Mouse (Mus musculus) G1E (cell line): ENCODE measurements around the gene Hpd. TPM values are rescaled to one million over a fixed set of nuclear protein-coding genes. Genes with fewer than 3 reads are reported as not detected.

Experiments used
- ATAC-seq: 2 replicates; pipeline ENCODE4 v1.8.0; 2016; ENCODE audit warnings: mild to moderate bottlenecking; ENCODE audit not compliant: insufficient number of reproducible peaks, poor library complexity, low FRiP score, severe bottlenecking; ENCODE audit errors: extremely low read depth
- DNase-seq: peaks from one replicate; pipeline ENCODE4 v3.0.0; 2012; ENCODE audit warnings: low spot score
- H3K27me3 ChIP-seq: 2 replicates; pipeline ENCODE4 v1.6.1; 2012; ENCODE audit warnings: mild to moderate bottlenecking, low read length, inconsistent platforms; ENCODE audit not compliant: insufficient read depth
- H3K36me3 ChIP-seq: replicated peaks from 2 replicates; pipeline ENCODE3; 2012; ENCODE audit warnings: mild to moderate bottlenecking, inconsistent platforms
- H3K4me1 ChIP-seq: 2 replicates; pipeline ENCODE4 v1.6.1; 2012; ENCODE audit warnings: low read depth, low read length, inconsistent platforms, mixed read lengths; ENCODE audit not compliant: insufficient read depth
- H3K4me3 ChIP-seq: 2 replicates; pipeline ENCODE4 v1.5.1; 2012; ENCODE audit warnings: low read depth, mild to moderate bottlenecking, inconsistent platforms, low read length, moderate library complexity, mixed read lengths
- H3K9me3 ChIP-seq: replicated peaks from 2 replicates; pipeline ENCODE4 v1.6.1; 2012; ENCODE audit warnings: inconsistent platforms
- CTCF ChIP-seq: IDR thresholded peaks from 2 replicates; pipeline ENCODE4 v1.5.1; 2012; ENCODE audit warnings: low read depth, low read length, inconsistent platforms, mixed read lengths
- GATA1 ChIP-seq: IDR thresholded peaks from 2 replicates; pipeline ENCODE4 v1.6.1; 2012; ENCODE audit warnings: borderline replicate concordance, low read length, inconsistent platforms, mixed read lengths
- GATA2 ChIP-seq: IDR thresholded peaks from 2 replicates; pipeline ENCODE4 v1.6.1; 2012; ENCODE audit warnings: low read depth, low read length, inconsistent platforms, borderline replicate concordance
- POLR2AphosphoS5 ChIP-seq: IDR thresholded peaks from 2 replicates; pipeline ENCODE4 v1.6.1; 2012; ENCODE audit warnings: low read depth, low read length, inconsistent platforms; ENCODE audit not compliant: insufficient replicate concordance
- TAL1 ChIP-seq: conservative IDR thresholded peaks from 2 replicates; pipeline ENCODE4 v1.6.1; 2012; ENCODE audit warnings: low read depth, low read length, inconsistent platforms, mixed read lengths
- polyA plus RNA-seq: library from polyadenylated mRNA; stranded (reverse); fragments of >175 nt; gene quantifications from 2 replicates; pipeline ENCODE4 v1.2.3, GENCODE M21; 2012
- total RNA-seq, 2 experiments: library from RNA; stranded (forward) in 1 of 2; stranded (reverse) in 1 of 2; fragments of 200-1000 nt in 1 of 2; fragments of >200 nt in 1 of 2; fragmentation: Nextera tagmentation in 1 of 2; gene quantifications; 2 replicates each; pipeline ENCODE4 v1.2.3; 2014 to 2017

Gene Hpd
- total and polyA plus RNA-seq, 3 experiments, result not detected

DNA sequence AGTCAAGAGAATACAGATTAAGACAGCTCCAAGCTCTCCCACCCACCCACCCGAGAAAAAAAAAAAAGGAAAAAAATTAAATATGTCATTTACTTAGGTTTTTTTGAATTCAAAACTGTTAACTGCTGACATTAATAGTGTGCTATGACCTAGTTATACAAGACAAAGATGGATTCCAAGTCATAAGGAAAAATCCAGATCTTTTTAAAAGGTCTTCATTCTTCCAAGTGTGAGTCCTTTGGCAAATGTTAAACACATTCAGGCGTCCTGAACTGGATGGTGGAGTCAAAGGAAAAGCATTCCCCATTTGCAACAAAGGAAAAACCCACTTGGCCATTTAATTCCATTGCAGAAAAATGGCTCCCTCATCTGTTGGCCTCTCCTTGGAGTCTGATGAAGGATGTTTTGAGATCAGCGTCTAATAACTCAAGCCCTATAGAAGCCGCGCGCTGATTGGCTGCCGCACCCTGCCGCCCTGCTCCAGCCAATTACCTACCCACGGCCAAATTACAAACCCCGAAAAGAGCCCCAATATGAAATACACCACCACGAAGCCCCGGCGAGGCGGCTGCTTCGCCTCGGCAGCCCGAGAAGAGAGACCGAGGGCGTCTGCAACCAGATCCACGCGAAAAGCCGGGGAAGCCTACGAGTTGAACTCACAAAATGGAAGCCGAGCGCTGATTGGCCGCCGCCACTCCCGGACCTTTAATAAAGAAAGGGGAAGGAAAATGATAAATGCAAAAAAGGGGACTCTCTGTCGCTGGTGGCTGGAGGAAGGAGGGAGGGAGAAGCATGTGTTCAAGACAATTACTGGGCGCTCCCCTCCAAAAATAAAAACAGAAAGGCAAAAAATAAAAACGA is 41.6 kb downstream of the Hpd start:
- Histone ChIP-seq H3K4me3 (peak overlapping the region; percentile 80), H3K9me3 (no peaks in the 10 kb centered on the region), H3K4me1 (peaks cover 66% of the 10 kb centered on the region), H3K27me3 (no peaks in the 10 kb centered on the region), H3K36me3 (peaks cover 43% of the 10 kb centered on the region)
- DNase-seq (peak; percentile 91), ATAC-seq (peak; percentile 43)
- TF ChIP-seq TAL1 (no peak), CTCF (no peak), POLR2AphosphoS5 (0 out of 2 replicates have a peak, but pooled peaks have one; percentile 59), GATA2 (no peak), GATA1 (no peak)

DNA sequence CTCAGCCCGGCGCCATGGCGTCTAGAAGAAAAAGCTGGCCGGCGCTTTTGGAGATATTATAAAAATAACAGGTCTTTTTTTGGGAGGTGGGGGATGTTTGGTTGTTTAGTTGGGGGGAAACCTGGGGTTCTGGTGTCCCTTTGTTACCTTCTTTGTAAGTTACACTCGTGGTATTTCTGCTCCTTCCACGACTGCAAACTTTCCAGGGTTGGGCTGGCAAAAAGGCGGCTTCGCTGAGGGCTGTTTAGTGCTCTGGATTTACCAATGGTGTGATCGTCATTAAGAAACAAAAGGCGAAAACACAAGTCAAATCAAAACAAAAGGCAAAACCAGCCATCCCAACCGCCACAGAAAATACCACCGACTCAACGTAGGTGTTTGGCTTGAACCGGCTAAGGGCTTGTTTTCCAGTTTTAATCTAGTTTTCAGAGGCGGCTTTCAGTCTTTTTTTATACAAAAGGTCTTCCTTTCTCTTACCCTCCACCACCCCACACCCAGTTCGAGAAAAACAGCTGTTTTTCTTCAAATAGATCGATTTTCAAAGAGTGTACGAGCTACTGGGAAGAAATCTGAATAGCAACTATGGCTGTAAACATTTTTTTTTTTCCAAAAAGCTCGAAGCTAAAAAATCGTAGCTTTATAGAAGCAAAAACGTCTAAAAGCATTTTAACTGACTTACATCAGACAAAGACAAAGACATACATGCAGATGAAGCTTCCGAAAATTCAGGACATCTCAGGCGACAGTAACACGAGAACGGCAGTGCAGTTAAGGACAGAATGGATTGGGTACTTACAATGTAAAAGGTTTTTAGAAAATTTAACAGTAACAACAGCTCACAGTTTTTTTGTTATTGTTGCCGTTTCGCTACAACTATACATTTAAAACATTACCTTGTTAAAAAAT is 42.6 kb downstream of the Hpd start:
- DNase-seq (no peak), ATAC-seq (no peak)
- Histone ChIP-seq H3K4me3 (peak overlapping the region; percentile 76), H3K9me3 (no peaks in the 10 kb centered on the region), H3K4me1 (peaks cover 66% of the 10 kb centered on the region), H3K36me3 (peaks cover 42% of the 10 kb centered on the region), H3K27me3 (no peaks in the 10 kb centered on the region)
- TF ChIP-seq CTCF, result no peak
- no peak for TF ChIP-seq POLR2AphosphoS5
- no peak for TF ChIP-seq GATA1
- TF ChIP-seq TAL1, result no peak
- no peak for TF ChIP-seq GATA2

DNA sequence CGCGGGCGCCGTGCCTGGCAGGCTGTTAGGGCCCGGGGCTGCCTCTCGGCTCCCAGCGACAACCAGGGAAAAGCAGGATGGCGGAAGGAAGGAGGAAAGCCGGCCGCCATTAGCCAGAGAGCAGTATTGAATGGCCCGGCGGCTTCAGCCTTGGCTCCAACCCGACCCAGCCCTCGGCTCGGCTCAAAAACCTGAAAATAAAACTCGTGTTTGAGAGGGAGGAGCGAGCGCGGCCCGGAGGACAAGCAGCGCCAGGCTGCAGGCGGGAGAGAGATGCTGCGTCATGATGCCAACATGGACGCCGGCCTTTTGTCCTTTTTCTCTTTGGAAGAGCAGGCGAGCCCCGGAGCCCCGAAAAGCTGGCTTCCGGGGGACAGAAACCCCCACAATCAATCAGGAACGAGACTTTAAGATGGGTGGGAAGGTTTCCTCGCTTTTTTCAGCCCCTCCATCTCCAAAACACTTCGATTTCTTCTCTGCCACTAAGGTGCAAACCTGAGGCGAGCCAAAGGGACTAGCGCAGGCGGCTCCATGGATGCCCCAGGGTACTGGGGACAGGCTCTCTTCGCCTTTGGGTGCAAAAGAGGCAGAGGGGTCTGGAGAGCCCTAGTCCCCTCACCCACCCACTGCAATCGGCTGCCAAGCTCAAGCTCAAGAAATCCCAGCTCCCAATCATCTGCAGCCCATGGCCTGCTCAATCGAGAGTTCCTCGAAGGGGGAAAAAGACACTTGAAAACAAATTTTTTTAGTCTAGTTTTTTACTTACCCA is 43.4 kb downstream of the Hpd start:
- peaks cover 66% of the 10 kb centered on the region for H3K4me1 ChIP-seq
- H3K4me3 ChIP-seq, result peak overlapping the region; percentile 76
- no peaks in the 10 kb centered on the region for H3K27me3 ChIP-seq
- TF ChIP-seq GATA1 (no peak), CTCF (no peak), POLR2AphosphoS5 (no peak), TAL1 (no peak)
- ATAC-seq, result no peak
- H3K9me3 ChIP-seq, result no peaks in the 10 kb centered on the region
- no peak for DNase-seq
- H3K36me3 ChIP-seq, result peaks cover 42% of the 10 kb centered on the region

DNA sequence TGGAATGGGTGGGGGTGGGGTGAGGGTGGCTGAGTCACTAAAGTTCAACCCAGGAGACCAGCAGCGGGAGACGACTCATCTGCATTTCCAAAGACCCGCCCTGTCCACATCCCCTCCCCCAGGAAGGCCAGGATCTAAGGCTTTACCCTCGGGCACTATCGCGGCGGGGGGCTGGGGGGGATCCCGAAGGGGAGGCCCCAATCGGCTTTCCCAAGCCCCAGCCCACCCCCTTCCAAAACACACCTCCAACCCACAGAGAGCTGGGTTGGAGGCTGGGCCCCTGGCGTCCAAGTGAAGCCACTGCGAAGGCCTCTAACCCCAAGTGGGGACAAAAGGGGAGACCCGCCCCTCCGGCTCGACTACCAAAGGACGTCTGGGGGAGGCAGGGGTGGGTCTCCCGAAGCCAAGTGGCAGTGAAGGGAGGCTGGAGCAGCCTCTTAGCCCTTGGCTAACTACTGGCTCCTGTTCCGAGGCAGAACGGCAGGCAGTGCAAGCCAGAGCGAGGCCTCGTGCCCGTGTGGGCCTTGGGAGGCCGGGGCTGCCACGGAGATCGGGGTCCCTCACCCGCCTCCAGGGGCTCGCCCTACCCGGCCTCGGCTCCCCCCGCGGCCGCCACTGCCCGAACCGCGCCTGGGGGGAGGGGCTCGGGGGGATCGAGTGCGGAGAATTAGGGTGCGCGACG is 44.2 kb downstream of the Hpd start:
- Histone ChIP-seq H3K36me3 (peaks cover 45% of the 10 kb centered on the region), H3K4me1 (peaks cover 69% of the 10 kb centered on the region), H3K9me3 (no peaks in the 10 kb centered on the region), H3K4me3 (peak overlapping the region; percentile 76), H3K27me3 (no peaks in the 10 kb centered on the region)
- ATAC-seq, result peak; percentile 17
- no peak for TF ChIP-seq GATA1
- no peak for TF ChIP-seq POLR2AphosphoS5
- TF ChIP-seq TAL1, result no peak
- DNase-seq, result peak; percentile 85

DNA sequence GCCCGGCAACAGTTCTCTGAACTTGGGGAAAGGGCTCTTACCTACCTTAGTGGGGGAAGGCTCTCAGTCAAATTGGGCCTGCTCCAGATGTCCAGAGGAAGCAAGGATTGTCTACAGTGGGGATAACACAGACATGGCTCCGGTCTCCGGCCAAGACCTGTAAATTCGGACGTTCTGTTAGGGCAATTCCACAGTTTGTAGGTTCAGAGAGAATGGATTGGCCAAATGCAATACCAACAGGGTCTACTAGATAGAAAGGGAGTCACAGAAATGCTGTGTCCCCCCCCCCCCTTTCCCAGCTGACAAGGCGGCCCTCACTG is 44.7 kb downstream of the Hpd start:
- peaks cover 49% of the 10 kb centered on the region for H3K36me3 ChIP-seq
- H3K27me3 ChIP-seq, result no peaks in the 10 kb centered on the region
- H3K4me3 ChIP-seq, result peak overlapping the region; percentile 76
- peaks cover 71% of the 10 kb centered on the region for H3K4me1 ChIP-seq
- TF ChIP-seq CTCF (no peak), POLR2AphosphoS5 (no peak), TAL1 (no peak), GATA2 (no peak), GATA1 (no peak)
- no peak for ATAC-seq
- H3K9me3 ChIP-seq, result no peaks in the 10 kb centered on the region
- DNase-seq, result no peak
